Mouse (Mus musculus): ENCODE data around the gene Dennd5a. TPM values are rescaled to one million over a fixed set of nuclear protein-coding genes. Genes with fewer than 3 reads are reported as not detected.

The Dennd5a gene
- polyA plus RNA-seq, 1 experiment from 2014 or later = 33.6 TPM

- ATAC-seq (replicated peaks; ENCODE audit: extremely low read depth, insufficient read depth, low FRiP score) = 0 out of 2 replicates have a peak, but pooled peaks have one; percentile 4
- Histone ChIP-seq H3K36me3 (ENCODE audit: control insufficient read depth, insufficient read depth) (no peaks in the 10 kb centered on the region), H3K4me1 (ENCODE audit: control insufficient read depth, insufficient read depth, low read length) (peaks cover 34% of the 10 kb centered on the region), H3K27me3 (ENCODE audit: control insufficient read depth, insufficient read depth, low read length) (no peaks in the 10 kb centered on the region), H3K4me3 (ENCODE audit: low read length) (peak overlapping the region; percentile 79), H3K27ac (ENCODE audit: low read length) (peak overlapping the region; percentile 96), H3K9me3 (replicated peaks; ENCODE audit: control insufficient read depth, low read length) (peaks cover 4% of the 10 kb centered on the region; the same call in 1 of the 2 replicates), H3K4me2 (ENCODE audit: low read depth, low read length) (peak overlapping the region; percentile 84), H3K9ac (ENCODE audit: low read length) (peak overlapping the region; percentile 95)
- 3% methylated on average over 18 of the region's 18 CpGs for WGBS
Measured at GRCm38 (mm10) chr7:109958843-109959715, 1.2 kb downstream of the Dennd5a start.

- no peaks in the 10 kb centered on the region for H3K36me3 ChIP-seq (ENCODE audit: control insufficient read depth, insufficient read depth)
- H3K9ac ChIP-seq (ENCODE audit: low read length) = peak overlapping the region; percentile 95
- H3K27me3 ChIP-seq (ENCODE audit: control insufficient read depth, insufficient read depth, low read length) = no peaks in the 10 kb centered on the region
- H3K9me3 ChIP-seq (replicated peaks; ENCODE audit: control insufficient read depth, low read length) = no peaks in the 10 kb centered on the region
- H3K27ac ChIP-seq (ENCODE audit: low read length) = peak overlapping the region; percentile 96
- H3K4me1 ChIP-seq (ENCODE audit: control insufficient read depth, insufficient read depth, low read length) = peaks cover 37% of the 10 kb centered on the region
- no peak for ATAC-seq (replicated peaks; ENCODE audit: extremely low read depth, insufficient read depth, low FRiP score)
- H3K4me2 ChIP-seq (ENCODE audit: low read depth, low read length) = peak overlapping the region; percentile 84
- H3K4me3 ChIP-seq (ENCODE audit: low read length) = peak overlapping the region; percentile 79
- WGBS = 54% methylated on average over 8 of the region's 8 CpGs
Measured at GRCm38 (mm10) chr7:109957996-109958789, 2.1 kb downstream of the Dennd5a start.

- no peaks in the 10 kb centered on the region for H3K27me3 ChIP-seq (ENCODE audit: control insufficient read depth, insufficient read depth, low read length)
- H3K4me2 ChIP-seq (ENCODE audit: low read depth, low read length) = no peak overlapping the region
- no peak for ATAC-seq (replicated peaks; ENCODE audit: extremely low read depth, insufficient read depth, low FRiP score)
- 0 out of 2 replicates have a peak overlapping the region, but pooled peaks have one; percentile 3 for H3K9ac ChIP-seq (ENCODE audit: low read length)
- H3K36me3 ChIP-seq (ENCODE audit: control insufficient read depth, insufficient read depth) = no peaks in the 10 kb centered on the region
- no peak overlapping the region for H3K4me3 ChIP-seq (ENCODE audit: low read length)
- 53% methylated on average over 6 of the region's 6 CpGs for WGBS
- H3K27ac ChIP-seq (ENCODE audit: low read length) = peak overlapping the region; percentile 16
- H3K9me3 ChIP-seq (replicated peaks; ENCODE audit: control insufficient read depth, low read length) = no peaks in the 10 kb centered on the region
- peaks cover 32% of the 10 kb centered on the region for H3K4me1 ChIP-seq (ENCODE audit: control insufficient read depth, insufficient read depth, low read length)
Measured at GRCm38 (mm10) chr7:109954622-109955401, 5.5 kb downstream of the Dennd5a start.

- Histone ChIP-seq H3K4me1 (ENCODE audit: control insufficient read depth, insufficient read depth, low read length) (peaks cover 24% of the 10 kb centered on the region), H3K9me3 (replicated peaks; ENCODE audit: control insufficient read depth, low read length) (no peaks in the 10 kb centered on the region)
- 69% methylated on average over 4 of the region's 4 CpGs for WGBS
Measured at GRCm38 (mm10) chr7:109951297-109951696, 9.0 kb downstream of the Dennd5a start.

GRCm38 (mm10) chr7:109944421-109945034 is 15.7 kb downstream of the Dennd5a start:
- Histone ChIP-seq H3K27ac (ENCODE audit: low read length) (no peak overlapping the region), H3K9me3 (replicated peaks; ENCODE audit: control insufficient read depth, low read length) (no peaks in the 10 kb centered on the region), H3K4me3 (ENCODE audit: low read length) (no peak overlapping the region), H3K4me2 (ENCODE audit: low read depth, low read length) (no peak overlapping the region; the same call in 1 of the 2 replicates), H3K36me3 (ENCODE audit: control insufficient read depth, insufficient read depth) (no peaks in the 10 kb centered on the region), H3K9ac (ENCODE audit: low read length) (no peak overlapping the region), H3K27me3 (ENCODE audit: control insufficient read depth, insufficient read depth, low read length) (no peaks in the 10 kb centered on the region), H3K4me1 (ENCODE audit: control insufficient read depth, insufficient read depth, low read length) (peaks cover 15% of the 10 kb centered on the region)
- no peak for ATAC-seq (replicated peaks; ENCODE audit: extremely low read depth, insufficient read depth, low FRiP score)
- WGBS = 46% methylated on average over 6 of the region's 6 CpGs

More at GRCm38 (mm10) chr7:109951297-109951696, 9.0 kb downstream of the Dennd5a start:
- no peak overlapping the region for H3K9ac ChIP-seq (ENCODE audit: low read length)
- ATAC-seq (replicated peaks; ENCODE audit: extremely low read depth, insufficient read depth, low FRiP score) = no peak
- H3K4me3 ChIP-seq (ENCODE audit: low read length) = no peak overlapping the region
- H3K27ac ChIP-seq (ENCODE audit: low read length) = no peak overlapping the region
- no peak overlapping the region for H3K4me2 ChIP-seq (ENCODE audit: low read depth, low read length)
- H3K36me3 ChIP-seq (ENCODE audit: control insufficient read depth, insufficient read depth) = no peaks in the 10 kb centered on the region
- H3K27me3 ChIP-seq (ENCODE audit: control insufficient read depth, insufficient read depth, low read length) = no peaks in the 10 kb centered on the region

GRCm38 (mm10) chr7:109929628-109930027 is 30.6 kb downstream of the Dennd5a start:
- H3K27me3 ChIP-seq (ENCODE audit: control insufficient read depth, insufficient read depth, low read length) = no peaks in the 10 kb centered on the region
- H3K4me3 ChIP-seq (ENCODE audit: low read length) = no peak overlapping the region
- H3K36me3 ChIP-seq (ENCODE audit: control insufficient read depth, insufficient read depth) = peaks cover 13% of the 10 kb centered on the region
- ATAC-seq (replicated peaks; ENCODE audit: extremely low read depth, insufficient read depth, low FRiP score) = no peak
- no peak overlapping the region for H3K4me2 ChIP-seq (ENCODE audit: low read depth, low read length)
- no peak overlapping the region for H3K27ac ChIP-seq (ENCODE audit: low read length)
- no peaks in the 10 kb centered on the region for H3K9me3 ChIP-seq (replicated peaks; ENCODE audit: control insufficient read depth, low read length)
- no peaks in the 10 kb centered on the region for H3K4me1 ChIP-seq (ENCODE audit: control insufficient read depth, insufficient read depth, low read length)
- no peak overlapping the region for H3K9ac ChIP-seq (ENCODE audit: low read length)

GRCm38 (mm10) chr7:109928365-109928764 is 31.9 kb downstream of the Dennd5a start:
- H3K36me3 ChIP-seq (ENCODE audit: control insufficient read depth, insufficient read depth) = peaks cover 6% of the 10 kb centered on the region
- no peak for ATAC-seq (replicated peaks; ENCODE audit: extremely low read depth, insufficient read depth, low FRiP score)
- H3K4me1 ChIP-seq (ENCODE audit: control insufficient read depth, insufficient read depth, low read length) = no peaks in the 10 kb centered on the region
- H3K27me3 ChIP-seq (ENCODE audit: control insufficient read depth, insufficient read depth, low read length) = no peaks in the 10 kb centered on the region
- no peak overlapping the region for H3K9ac ChIP-seq (ENCODE audit: low read length)
- H3K4me3 ChIP-seq (ENCODE audit: low read length) = no peak overlapping the region
- H3K9me3 ChIP-seq (replicated peaks; ENCODE audit: control insufficient read depth, low read length) = no peaks in the 10 kb centered on the region
- H3K4me2 ChIP-seq (ENCODE audit: low read depth, low read length) = no peak overlapping the region
- H3K27ac ChIP-seq (ENCODE audit: low read length) = no peak overlapping the region
- WGBS = 90% methylated on average over 6 of the region's 6 CpGs

GRCm38 (mm10) chr7:109924965-109925364 is 35.3 kb downstream of the Dennd5a start:
- Histone ChIP-seq H3K4me3 (ENCODE audit: low read length) (no peak overlapping the region), H3K9me3 (replicated peaks; ENCODE audit: control insufficient read depth, low read length) (no peaks in the 10 kb centered on the region), H3K4me2 (ENCODE audit: low read depth, low read length) (no peak overlapping the region), H3K36me3 (ENCODE audit: control insufficient read depth, insufficient read depth) (peaks cover 22% of the 10 kb centered on the region), H3K27me3 (ENCODE audit: control insufficient read depth, insufficient read depth, low read length) (no peaks in the 10 kb centered on the region), H3K27ac (ENCODE audit: low read length) (no peak overlapping the region), H3K9ac (ENCODE audit: low read length) (no peak overlapping the region), H3K4me1 (ENCODE audit: control insufficient read depth, insufficient read depth, low read length) (no peaks in the 10 kb centered on the region)
- ATAC-seq (replicated peaks; ENCODE audit: extremely low read depth, insufficient read depth, low FRiP score) = no peak
- WGBS = 68% methylated on average over 2 of the region's 2 CpGs

Measured in heart, embryonic 16.5 days (tissue).